Mouse (Mus musculus) monocyte, adult 5-6 weeks (primary cell): Measurements from ENCODE around the gene Pde11a. TPM values are rescaled to one million over a fixed set of nuclear protein-coding genes. Genes with fewer than 3 reads are reported as not detected.

Experiments used
- ATAC-seq: fragments of 153-309, 156-312 bp; replicated peaks from 2 replicates; pipeline ENCODE4 v1.8.0; 2017; ENCODE audit warnings: mild to moderate bottlenecking; ENCODE audit not compliant: low TSS enrichment, insufficient number of reproducible peaks, severe bottlenecking, poor library complexity, low FRiP score
- total RNA-seq: library from RNA; stranded (forward); fragments of 200-1000, 200-491, 200-594 nt; gene quantifications from 3 replicates; pipeline ENCODE4 v1.2.3, GENCODE M21; 2017

Gene Pde11a
- total RNA-seq, 1 experiment from 2014 or later, result not detected

- no peak for ATAC-seq
Observed at GRCm38 (mm10) chr2:76220364-76221108, 118.0 kb downstream of the Pde11a start.

GRCm38 (mm10) chr2:76219540-76219939, 119.0 kb downstream of the Pde11a start:
- ATAC-seq, result no peak

- ATAC-seq, result no peak
Observed at GRCm38 (mm10) chr2:76216146-76216545, 122.4 kb downstream of the Pde11a start.

- no peak for ATAC-seq
Observed at GRCm38 (mm10) chr2:76215219-76215618, 123.4 kb downstream of the Pde11a start.

GRCm38 (mm10) chr2:76185126-76185525, 153.4 kb downstream of the Pde11a start:
- ATAC-seq, result no peak

- ATAC-seq, result no peak
Observed at GRCm38 (mm10) chr2:76162822-76163221, 175.8 kb downstream of the Pde11a start.

- ATAC-seq, result no peak
Observed at GRCm38 (mm10) chr2:76158973-76159372, 179.6 kb downstream of the Pde11a start.

GRCm38 (mm10) chr2:76141136-76141535, 197.4 kb downstream of the Pde11a start:
- no peak for ATAC-seq

- no peak for ATAC-seq
Observed at GRCm38 (mm10) chr2:76132983-76133382, 205.6 kb downstream of the Pde11a start.

GRCm38 (mm10) chr2:76129933-76130627, 208.5 kb downstream of the Pde11a start:
- no peak for ATAC-seq

GRCm38 (mm10) chr2:76129058-76129437, 209.5 kb downstream of the Pde11a start:
- ATAC-seq, result no peak

- ATAC-seq, result no peak
Observed at GRCm38 (mm10) chr2:76128105-76129057, 210.2 kb downstream of the Pde11a start.

GRCm38 (mm10) chr2:76126651-76127050, 211.9 kb downstream of the Pde11a start:
- ATAC-seq, result no peak

GRCm38 (mm10) chr2:76124821-76125220, 213.8 kb downstream of the Pde11a start:
- no peak for ATAC-seq

GRCm38 (mm10) chr2:76122167-76122566, 216.4 kb downstream of the Pde11a start:
- no peak for ATAC-seq

- no peak for ATAC-seq
Observed at GRCm38 (mm10) chr2:76119848-76120247, 218.7 kb downstream of the Pde11a start.

- no peak for ATAC-seq
Observed at GRCm38 (mm10) chr2:76118491-76118890, 220.1 kb downstream of the Pde11a start.

GRCm38 (mm10) chr2:76117219-76117618, 221.4 kb downstream of the Pde11a start:
- ATAC-seq, result no peak

- ATAC-seq, result no peak
Observed at GRCm38 (mm10) chr2:76115696-76116095, 222.9 kb downstream of the Pde11a start.
